Mouse (Mus musculus): ENCODE results near the gene Mettl1.
A peak's percentile ranks its signal among the peaks of the same experiment; 100 is the strongest.

Gene Mettl1

DNA sequence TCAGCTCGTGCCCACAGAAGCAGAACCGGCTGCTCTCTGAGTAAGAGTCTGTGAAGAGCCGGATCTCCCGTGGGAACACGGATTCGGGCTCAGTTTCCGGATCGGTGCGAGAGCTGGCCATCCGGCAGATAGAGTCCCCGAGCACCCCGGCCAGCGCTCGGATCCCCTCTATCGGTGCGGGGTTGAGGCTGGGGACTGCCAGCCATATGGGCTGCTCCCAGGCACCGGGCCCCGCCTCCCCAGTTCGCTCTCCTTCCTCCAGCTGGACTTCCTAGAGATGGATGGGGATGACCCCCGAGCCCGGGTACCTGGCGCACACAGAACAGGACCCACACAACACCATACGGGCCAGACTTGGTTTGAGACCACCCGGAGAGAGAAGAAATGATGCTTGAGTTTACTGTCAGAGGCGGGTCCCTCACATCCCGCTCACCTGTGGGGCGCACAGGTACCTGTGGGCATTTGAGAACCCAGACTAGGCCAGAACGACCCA is at the start of gene Mettl1, which contains the start of gene Eef1akmt3:
Gene Mettl1, plus strand, starts transcription at position 141 of the 493 bp plus-strand sequence.
Gene Eef1akmt3, minus strand, starts transcription at position 240 of the 493 bp plus-strand sequence.
- no peak for DNase-seq (ENCODE audit: low read depth, low spot score)

DNA sequence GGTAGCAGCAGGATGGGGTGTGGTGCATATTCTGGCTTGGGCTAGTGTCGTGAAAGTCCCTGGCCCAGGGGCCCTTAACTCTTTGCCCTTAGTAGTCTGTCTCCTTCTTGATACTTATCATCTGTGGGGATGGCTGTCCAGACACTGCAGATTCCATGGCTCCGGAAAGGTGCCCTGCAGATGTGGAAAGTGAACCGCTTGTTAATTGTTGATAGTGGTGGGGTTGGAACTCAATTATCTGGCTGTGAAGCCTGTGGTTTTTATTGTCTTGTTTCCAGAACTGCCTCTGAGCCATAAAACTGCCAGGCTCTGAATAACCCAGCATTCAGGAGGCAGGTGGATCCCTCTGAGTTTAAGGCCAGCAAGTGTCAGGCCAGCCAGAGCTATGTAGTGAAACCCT is 49.5 kb upstream of the Mettl1 start:
- no peak for DNase-seq (ENCODE audit: low read depth, low spot score)

DNA sequence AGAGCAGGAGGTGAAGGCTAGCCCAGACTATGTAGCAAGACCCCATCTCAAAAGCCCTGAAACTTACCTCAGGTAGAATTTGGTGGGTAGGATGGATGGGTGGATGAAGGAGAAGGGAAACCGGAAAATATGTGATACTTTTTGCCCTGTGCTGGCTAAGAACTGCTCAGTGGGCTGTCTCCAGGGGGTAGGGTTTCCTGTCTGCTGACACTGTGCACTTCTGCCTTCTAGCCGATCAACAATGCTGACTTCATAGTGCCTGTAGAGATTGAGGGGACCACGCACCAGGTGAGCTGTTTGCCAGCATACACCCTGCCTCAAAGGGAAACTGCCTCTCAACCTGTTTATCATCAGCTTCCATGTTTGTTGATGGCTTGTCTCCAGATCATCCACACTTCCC is 47.6 kb upstream of the Mettl1 start:
- no peak for DNase-seq (ENCODE audit: low read depth, low spot score)

DNA sequence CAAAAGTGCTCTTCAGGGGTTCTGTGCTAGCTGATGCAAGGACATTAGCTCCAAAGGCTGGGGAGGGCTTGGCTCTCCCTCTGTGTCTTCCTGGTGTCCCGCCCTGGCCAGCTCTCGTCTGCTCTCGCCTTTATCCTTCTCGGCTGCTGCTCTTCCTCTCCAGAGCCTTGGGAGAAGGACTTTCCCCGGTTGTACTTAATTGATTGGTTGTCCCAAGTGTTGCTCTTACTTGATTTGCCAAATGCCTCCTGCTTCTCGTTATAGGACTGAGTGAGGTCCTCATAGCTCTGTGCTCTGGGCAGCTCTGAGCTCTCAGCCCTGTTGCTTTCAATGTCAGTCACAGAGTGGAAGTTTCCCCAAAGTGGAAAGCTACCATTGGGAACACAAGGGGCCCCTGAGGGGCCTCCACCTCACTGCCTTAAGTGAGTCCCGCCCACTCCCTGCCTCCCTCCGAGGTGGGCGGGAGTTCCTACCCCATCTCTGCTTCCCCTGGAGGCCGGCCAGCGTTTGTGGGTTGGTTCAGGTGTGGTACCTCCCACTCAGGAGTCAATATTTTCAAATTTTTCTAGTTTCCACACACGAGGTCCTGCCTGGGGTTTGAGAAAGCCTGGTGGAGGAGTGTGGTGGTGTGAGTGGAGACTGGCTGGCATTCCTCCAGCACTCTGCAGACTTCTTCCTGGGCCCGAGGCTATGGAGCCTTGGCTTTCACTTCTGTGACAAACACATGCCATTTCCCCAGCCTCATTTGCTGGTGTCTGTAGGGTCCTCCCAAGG is 43.7 kb upstream of the Mettl1 start:
- DNase-seq (ENCODE audit: low read depth, low spot score): no peak

- DNase-seq (ENCODE audit: low read depth, low spot score): no peak
These were observed 40.7 kb upstream of the Mettl1 start, which contains the start of gene Avil for GRCm38 (mm10) chr10:127000529-127000928. Avil (plus strand) TSS chr10:127000709.

DNA sequence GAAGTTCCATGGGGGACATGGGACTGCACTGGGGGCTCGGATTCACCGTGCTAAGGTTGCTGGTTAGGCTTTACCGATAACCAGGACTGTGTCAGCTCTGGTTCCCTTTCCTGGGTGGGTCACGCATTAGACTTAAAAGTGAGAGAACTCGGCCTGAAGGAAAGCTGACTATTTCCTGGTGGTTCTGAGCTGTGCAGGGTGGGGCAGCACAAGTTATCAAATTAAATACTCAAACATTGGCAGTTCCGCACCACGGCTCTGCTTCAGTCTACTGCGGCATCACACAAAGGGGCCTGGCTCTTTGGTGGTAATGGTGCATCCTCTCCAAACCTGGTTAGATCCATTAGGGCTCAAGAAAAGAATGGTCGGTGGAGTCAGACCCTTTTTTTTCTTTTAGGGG is 39.9 kb upstream of the Mettl1 start:
- DNase-seq (ENCODE audit: low read depth, low spot score): no peak

- no peak for DNase-seq (ENCODE audit: low read depth, low spot score)
These were observed 39.2 kb upstream of the Mettl1 start for GRCm38 (mm10) chr10:127002056-127002455.

- DNase-seq (ENCODE audit: low read depth, low spot score): no peak
These were observed 38.4 kb upstream of the Mettl1 start for GRCm38 (mm10) chr10:127002765-127003164.

GRCm38 (mm10) chr10:127003334-127003733 is 37.9 kb upstream of the Mettl1 start:
- no peak for DNase-seq (ENCODE audit: low read depth, low spot score)

DNA sequence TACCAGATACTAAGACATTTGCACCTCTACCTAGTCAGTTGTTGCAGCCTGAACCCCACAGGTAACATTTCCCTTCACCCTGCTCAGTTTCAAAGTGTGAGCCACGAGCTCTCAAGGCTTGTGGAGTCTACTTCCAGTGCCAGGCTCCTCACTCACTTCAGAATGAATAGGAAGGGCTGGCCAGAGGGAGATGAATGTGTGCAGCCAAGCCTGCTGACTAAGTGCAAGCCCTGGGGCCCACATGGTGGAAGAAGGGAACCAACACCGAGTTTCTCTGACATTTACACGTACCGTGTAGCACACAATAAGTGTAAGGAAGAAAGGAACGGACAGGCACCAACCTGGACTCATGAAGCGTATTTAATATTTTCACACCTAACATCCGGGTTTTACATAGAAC is 37.4 kb upstream of the Mettl1 start:
- no peak for DNase-seq (ENCODE audit: low read depth, low spot score)

GRCm38 (mm10) chr10:127016488-127016887 is 24.7 kb upstream of the Mettl1 start:
- no peak for DNase-seq (ENCODE audit: low read depth, low spot score)

DNA sequence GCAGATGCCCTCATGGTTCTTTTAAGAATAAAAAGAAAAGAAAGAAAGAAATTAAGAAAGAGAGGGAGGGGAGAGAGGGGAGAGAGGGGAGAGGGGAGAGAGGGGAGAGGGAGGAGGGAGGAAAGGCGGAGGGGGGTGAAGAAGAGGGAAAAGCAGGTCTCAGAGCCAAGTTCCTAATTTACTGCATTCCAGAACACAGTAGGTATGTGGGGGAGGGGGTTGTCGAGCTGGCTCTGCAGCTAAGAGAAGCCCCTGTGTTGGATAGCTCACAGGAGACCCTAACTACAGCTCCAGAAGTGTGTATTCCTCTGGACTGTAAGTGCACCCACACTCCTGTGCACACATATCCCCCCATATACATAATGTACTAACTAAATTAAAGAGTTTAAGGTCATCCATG is 24.1 kb upstream of the Mettl1 start:
- DNase-seq (ENCODE audit: low read depth, low spot score): no peak

DNA sequence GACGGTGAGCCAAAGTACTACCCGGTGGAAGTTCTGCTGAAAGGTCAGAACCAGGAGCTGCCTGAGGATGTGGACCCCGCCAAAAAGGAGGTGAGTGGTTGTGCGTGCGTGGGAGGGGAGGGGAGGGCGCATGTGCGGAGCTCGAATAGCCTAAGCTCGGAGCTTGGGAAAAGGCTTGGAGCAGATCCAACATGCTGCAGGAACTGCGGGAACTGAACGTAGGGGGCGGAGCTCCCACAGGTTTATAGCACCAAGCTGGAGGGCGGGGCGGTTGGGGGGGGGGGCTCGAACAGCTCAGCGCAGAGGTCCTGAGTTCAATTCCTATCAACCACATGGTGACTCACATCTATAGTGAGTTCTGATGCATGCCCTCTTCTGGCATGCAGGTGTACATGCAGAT is 22.8 kb upstream of the Mettl1 start:
- DNase-seq (ENCODE audit: low read depth, low spot score): no peak

DNA sequence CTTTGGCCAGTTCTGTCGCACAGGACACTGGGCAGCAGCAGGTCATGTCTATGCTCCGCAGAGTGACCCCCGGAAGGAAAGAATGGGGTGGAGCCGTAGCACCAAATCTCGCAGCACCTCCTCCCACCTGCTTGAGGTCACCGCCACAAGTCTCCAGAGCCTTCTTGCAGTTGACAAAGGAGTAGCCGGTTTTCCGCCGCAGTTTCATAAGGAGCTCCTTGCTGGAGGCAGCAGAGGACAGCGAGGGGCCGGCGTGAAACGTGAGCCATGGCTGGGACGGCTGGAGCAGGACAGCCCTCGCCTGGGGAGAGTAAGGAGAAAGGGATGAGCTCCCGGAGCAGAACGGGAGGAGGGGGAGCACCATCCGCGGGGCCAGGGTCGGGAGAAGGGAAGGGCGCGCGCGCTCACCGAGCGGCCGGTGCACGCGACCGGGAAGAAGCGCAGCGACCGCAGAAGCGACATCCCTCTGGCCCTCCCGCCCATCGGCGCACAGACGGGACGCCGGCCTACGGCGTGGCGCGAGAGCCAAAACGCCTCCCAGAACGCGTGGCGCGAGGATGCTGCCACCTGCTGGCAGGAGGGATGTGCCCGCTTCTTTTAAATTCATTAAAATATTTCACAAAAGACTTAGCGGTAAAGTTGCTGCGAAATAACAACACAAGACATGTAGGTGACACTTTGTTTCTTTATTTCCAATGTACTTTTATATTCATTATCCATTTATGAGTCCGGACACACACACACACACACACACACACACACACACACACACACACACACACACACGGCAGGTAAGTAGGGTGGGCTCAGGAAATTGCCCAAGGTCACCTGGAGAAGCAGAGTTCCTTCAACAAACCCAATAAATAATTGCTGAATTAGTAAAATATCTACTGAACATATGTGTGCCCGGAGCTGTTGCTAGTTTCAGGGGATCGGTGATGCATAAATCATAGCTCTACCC is 10.6 kb upstream of the Mettl1 start, which contains the start of gene Tsfm:
Gene Tsfm, minus strand, starts transcription at position 505 of the 961 bp plus-strand sequence.
- DNase-seq (ENCODE audit: low read depth, low spot score): peak; percentile 84

DNA sequence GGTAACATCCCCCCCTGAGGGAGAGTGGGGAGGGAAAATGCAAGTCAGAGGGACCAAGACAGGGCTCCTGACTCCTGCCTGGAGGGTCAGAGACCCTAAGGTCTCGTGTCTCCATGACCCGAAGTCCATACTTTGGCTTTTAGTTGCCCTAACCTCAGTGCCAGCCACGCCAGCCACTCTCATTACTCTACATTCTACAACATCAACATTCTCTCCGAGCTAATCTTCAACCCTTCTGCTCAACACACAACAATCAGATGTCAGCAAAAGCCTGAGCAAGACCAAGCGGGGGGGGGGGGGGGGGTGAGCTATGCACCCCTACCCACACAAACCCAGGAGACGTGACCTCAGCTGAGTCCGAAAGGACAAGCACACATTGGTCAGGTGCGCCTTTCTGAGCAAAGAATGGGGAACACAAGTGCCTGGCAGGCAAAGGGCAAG is 7.9 kb upstream of the Mettl1 start:
- no peak for DNase-seq (ENCODE audit: low read depth, low spot score)

DNA sequence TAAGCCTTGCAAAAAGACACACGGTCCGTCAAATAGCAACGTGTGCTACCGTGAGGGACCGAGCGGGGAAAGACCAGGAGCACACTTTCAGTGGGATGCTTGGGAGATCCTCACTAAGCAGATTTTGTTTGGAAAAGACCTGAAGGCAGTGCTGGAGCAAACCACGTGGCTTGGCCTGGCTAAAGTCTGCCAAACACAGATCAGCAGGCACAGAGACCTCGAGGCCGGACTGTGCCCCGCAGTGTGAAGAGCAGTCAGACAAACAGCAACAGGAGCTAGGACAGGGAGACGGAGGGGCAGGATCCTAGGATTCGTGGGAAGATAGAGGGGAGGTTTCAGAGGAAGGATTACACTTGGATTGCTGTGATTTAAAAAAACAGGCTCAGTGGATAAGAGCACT is 4.9 kb upstream of the Mettl1 start:
- no peak for DNase-seq (ENCODE audit: low read depth, low spot score)

- DNase-seq (ENCODE audit: low read depth, low spot score): no peak
These were observed 3.6 kb upstream of the Mettl1 start for GRCm38 (mm10) chr10:127037641-127038040.

DNA sequence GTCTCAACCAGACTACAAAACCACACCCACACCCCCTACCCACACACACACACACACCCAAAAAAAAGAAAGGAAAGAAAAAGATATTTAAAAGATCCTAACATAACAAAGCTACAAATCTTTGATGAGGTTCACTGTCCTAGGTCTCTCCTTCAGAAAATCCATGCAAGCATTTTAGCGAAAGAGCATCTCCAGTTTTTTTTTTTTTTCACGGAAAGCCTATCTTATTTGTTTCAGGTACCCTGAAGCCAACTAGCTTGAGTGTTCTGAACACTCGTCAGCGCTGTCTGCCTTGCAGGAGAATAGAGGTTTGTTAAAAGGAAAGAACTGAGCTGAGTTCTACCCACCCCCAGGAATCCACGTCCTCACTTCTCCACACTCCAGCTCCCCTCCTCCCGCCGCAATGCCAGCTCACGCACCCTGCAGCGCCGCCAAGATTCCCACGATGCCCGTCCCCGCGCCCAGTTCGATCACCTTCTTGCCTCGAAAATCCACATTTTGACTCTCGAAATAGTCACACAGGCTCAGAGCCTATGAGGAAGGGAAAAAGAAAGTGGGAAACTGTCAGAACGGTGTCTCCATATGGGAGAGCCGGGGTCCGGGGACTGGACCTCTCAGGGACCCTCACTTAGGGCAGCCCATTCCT is 522 bp upstream of the Mettl1 start:
- DNase-seq (ENCODE audit: low read depth, low spot score): no peak

GRCm38 (mm10) chr10:127041774-127042338 is 642 bp downstream of the Mettl1 start:
- DNase-seq (ENCODE audit: low read depth, low spot score): no peak

GRCm38 (mm10) chr10:127042468-127043115 is 1.4 kb downstream of the Mettl1 start:
- DNase-seq (ENCODE audit: low read depth, low spot score): no peak

GRCm38 (mm10) chr10:127043187-127043586 is 2.0 kb downstream of the Mettl1 start:
- DNase-seq (ENCODE audit: low read depth, low spot score): no peak

Data from telencephalon, adult 2 months (tissue).